Mouse (Mus musculus): ENCODE results near the gene Arg2. TPM values are rescaled to one million over a fixed set of nuclear protein-coding genes. Genes with fewer than 3 reads are reported as not detected.

The Arg2 gene
- polyA plus RNA-seq, 1 experiment from 2014 or later: 0.06 TPM

- H3K4me1 ChIP-seq (replicated peaks): peaks cover 10% of the 10 kb centered on the region
- no peaks in the 10 kb centered on the region for H3K9me3 ChIP-seq (replicated peaks)
- peaks cover 63% of the 10 kb centered on the region for H3K27me3 ChIP-seq
- H3K9ac ChIP-seq: no peak overlapping the region
- H3K4me2 ChIP-seq: no peak overlapping the region
- H3K27ac ChIP-seq (replicated peaks): no peak overlapping the region
- no peak for ATAC-seq (ENCODE audit: insufficient read depth)
- WGBS (ENCODE audit: insufficient replicate concordance): 18% methylated on average over 5 of the region's 5 CpGs
- H3K4me3 ChIP-seq (replicated peaks): no peak overlapping the region
- H3K36me3 ChIP-seq (replicated peaks): no peaks in the 10 kb centered on the region
Observed at GRCm38 (mm10) chr12:79131706-79132460, 1.3 kb downstream of the Arg2 start.

- Histone ChIP-seq H3K4me2 (no peak overlapping the region), H3K9ac (no peak overlapping the region), H3K4me1 (replicated peaks) (peaks cover 10% of the 10 kb centered on the region), H3K27ac (replicated peaks) (no peak overlapping the region), H3K9me3 (replicated peaks) (no peaks in the 10 kb centered on the region), H3K27me3 (peaks cover 59% of the 10 kb centered on the region), H3K36me3 (replicated peaks) (no peaks in the 10 kb centered on the region), H3K4me3 (replicated peaks) (no peak overlapping the region)
- 26% methylated on average over 8 of the region's 8 CpGs for WGBS (ENCODE audit: insufficient replicate concordance)
- ATAC-seq (ENCODE audit: insufficient read depth): no peak
Observed at GRCm38 (mm10) chr12:79134676-79135075, 4.1 kb downstream of the Arg2 start.

GRCm38 (mm10) chr12:79135105-79135504 is 4.5 kb downstream of the Arg2 start:
- no peaks in the 10 kb centered on the region for H3K9me3 ChIP-seq (replicated peaks)
- H3K4me3 ChIP-seq (replicated peaks): no peak overlapping the region
- H3K4me2 ChIP-seq: no peak overlapping the region
- WGBS (ENCODE audit: insufficient replicate concordance): 36% methylated on average over 4 of the region's 4 CpGs
- H3K9ac ChIP-seq: no peak overlapping the region
- ATAC-seq (ENCODE audit: insufficient read depth): no peak
- H3K27ac ChIP-seq (replicated peaks): no peak overlapping the region
- no peaks in the 10 kb centered on the region for H3K36me3 ChIP-seq (replicated peaks)
- H3K27me3 ChIP-seq: peaks cover 55% of the 10 kb centered on the region
- peaks cover 10% of the 10 kb centered on the region for H3K4me1 ChIP-seq (replicated peaks)

- no peak overlapping the region for H3K9ac ChIP-seq
- 64% methylated on average over 7 of the region's 7 CpGs for WGBS (ENCODE audit: insufficient replicate concordance)
- no peaks in the 10 kb centered on the region for H3K9me3 ChIP-seq (replicated peaks)
- no peak overlapping the region for H3K27ac ChIP-seq (replicated peaks)
- H3K4me3 ChIP-seq (replicated peaks): no peak overlapping the region
- no peaks in the 10 kb centered on the region for H3K36me3 ChIP-seq (replicated peaks)
- H3K27me3 ChIP-seq: peaks cover 37% of the 10 kb centered on the region
- H3K4me2 ChIP-seq: no peak overlapping the region
- ATAC-seq (ENCODE audit: insufficient read depth): no peak
- H3K4me1 ChIP-seq (replicated peaks): no peaks in the 10 kb centered on the region
Observed at GRCm38 (mm10) chr12:79136949-79137348, 6.4 kb downstream of the Arg2 start.

GRCm38 (mm10) chr12:79138999-79139398 is 8.4 kb downstream of the Arg2 start:
- H3K4me2 ChIP-seq: no peak overlapping the region
- no peaks in the 10 kb centered on the region for H3K9me3 ChIP-seq (replicated peaks)
- no peaks in the 10 kb centered on the region for H3K4me1 ChIP-seq (replicated peaks)
- H3K27ac ChIP-seq (replicated peaks): no peak overlapping the region
- ATAC-seq (ENCODE audit: insufficient read depth): no peak
- H3K36me3 ChIP-seq (replicated peaks): no peaks in the 10 kb centered on the region
- no peak overlapping the region for H3K9ac ChIP-seq
- H3K4me3 ChIP-seq (replicated peaks): no peak overlapping the region
- H3K27me3 ChIP-seq: peaks cover 16% of the 10 kb centered on the region

GRCm38 (mm10) chr12:79139417-79139816 is 8.8 kb downstream of the Arg2 start:
- Histone ChIP-seq H3K4me1 (replicated peaks) (no peaks in the 10 kb centered on the region), H3K4me2 (no peak overlapping the region), H3K9ac (no peak overlapping the region), H3K27ac (replicated peaks) (no peak overlapping the region), H3K36me3 (replicated peaks) (no peaks in the 10 kb centered on the region), H3K4me3 (replicated peaks) (no peak overlapping the region), H3K9me3 (replicated peaks) (no peaks in the 10 kb centered on the region), H3K27me3 (peaks cover 12% of the 10 kb centered on the region)
- no peak for ATAC-seq (ENCODE audit: insufficient read depth)
- WGBS (ENCODE audit: insufficient replicate concordance): 49% methylated on average over 1 of the region's 1 CpGs

GRCm38 (mm10) chr12:79140811-79141210 is 10.2 kb downstream of the Arg2 start:
- Histone ChIP-seq H3K36me3 (replicated peaks) (no peaks in the 10 kb centered on the region), H3K4me1 (replicated peaks) (no peaks in the 10 kb centered on the region), H3K4me3 (replicated peaks) (no peak overlapping the region), H3K27ac (replicated peaks) (no peak overlapping the region), H3K27me3 (no peaks in the 10 kb centered on the region), H3K9me3 (replicated peaks) (no peaks in the 10 kb centered on the region), H3K4me2 (no peak overlapping the region), H3K9ac (no peak overlapping the region)
- 74% methylated on average over 2 of the region's 2 CpGs for WGBS (ENCODE audit: insufficient replicate concordance)
- no peak for ATAC-seq (ENCODE audit: insufficient read depth)

- Histone ChIP-seq H3K27me3 (no peaks in the 10 kb centered on the region), H3K9ac (no peak overlapping the region), H3K4me2 (no peak overlapping the region), H3K27ac (replicated peaks) (no peak overlapping the region), H3K9me3 (replicated peaks) (no peaks in the 10 kb centered on the region), H3K4me1 (replicated peaks) (no peaks in the 10 kb centered on the region), H3K4me3 (replicated peaks) (no peak overlapping the region), H3K36me3 (replicated peaks) (no peaks in the 10 kb centered on the region)
- ATAC-seq (ENCODE audit: insufficient read depth): no peak
Observed at GRCm38 (mm10) chr12:79141384-79141783, 10.8 kb downstream of the Arg2 start.

GRCm38 (mm10) chr12:79149653-79150052 is 19.1 kb downstream of the Arg2 start:
- Histone ChIP-seq H3K4me3 (replicated peaks) (no peak overlapping the region), H3K27me3 (no peaks in the 10 kb centered on the region), H3K4me1 (replicated peaks) (no peaks in the 10 kb centered on the region), H3K9ac (no peak overlapping the region), H3K36me3 (replicated peaks) (peaks cover 8% of the 10 kb centered on the region), H3K27ac (replicated peaks) (no peak overlapping the region), H3K4me2 (no peak overlapping the region), H3K9me3 (replicated peaks) (no peaks in the 10 kb centered on the region)
- ATAC-seq (ENCODE audit: insufficient read depth): no peak
- WGBS (ENCODE audit: insufficient replicate concordance): 82% methylated on average over 6 of the region's 6 CpGs

GRCm38 (mm10) chr12:79162876-79163275 is 32.3 kb downstream of the Arg2 start:
- H3K9ac ChIP-seq: no peak overlapping the region
- WGBS (ENCODE audit: insufficient replicate concordance): 72% methylated on average over 3 of the region's 3 CpGs
- ATAC-seq (ENCODE audit: insufficient read depth): no peak
- H3K4me1 ChIP-seq (replicated peaks): no peaks in the 10 kb centered on the region
- no peak overlapping the region for H3K4me3 ChIP-seq (replicated peaks)
- peaks cover 71% of the 10 kb centered on the region for H3K36me3 ChIP-seq (replicated peaks)
- H3K4me2 ChIP-seq: no peak overlapping the region
- H3K27ac ChIP-seq (replicated peaks): no peak overlapping the region
- H3K9me3 ChIP-seq (replicated peaks): no peaks in the 10 kb centered on the region
- no peaks in the 10 kb centered on the region for H3K27me3 ChIP-seq

- Histone ChIP-seq H3K4me3 (replicated peaks) (no peak overlapping the region), H3K27me3 (no peaks in the 10 kb centered on the region), H3K36me3 (replicated peaks) (peaks cover 17% of the 10 kb centered on the region), H3K9ac (no peak overlapping the region), H3K4me1 (replicated peaks) (peaks cover 25% of the 10 kb centered on the region), H3K9me3 (replicated peaks) (no peaks in the 10 kb centered on the region), H3K4me2 (no peak overlapping the region), H3K27ac (replicated peaks) (no peak overlapping the region)
- no peak for ATAC-seq (ENCODE audit: insufficient read depth)
Observed at GRCm38 (mm10) chr12:79169173-79169572, 38.6 kb downstream of the Arg2 start.

- Histone ChIP-seq H3K9me3 (replicated peaks) (no peaks in the 10 kb centered on the region), H3K4me3 (replicated peaks) (no peak overlapping the region), H3K9ac (no peak overlapping the region), H3K27ac (replicated peaks) (no peak overlapping the region), H3K36me3 (replicated peaks) (peaks cover 16% of the 10 kb centered on the region), H3K4me1 (replicated peaks) (peaks cover 30% of the 10 kb centered on the region), H3K4me2 (no peak overlapping the region), H3K27me3 (no peaks in the 10 kb centered on the region)
- no peak for ATAC-seq (ENCODE audit: insufficient read depth)
- 72% methylated on average over 3 of the region's 3 CpGs for WGBS (ENCODE audit: insufficient replicate concordance)
Observed at GRCm38 (mm10) chr12:79170421-79170820, 39.8 kb downstream of the Arg2 start.
